Mouse (Mus musculus) limb, embryonic 15.5 days (tissue): ENCODE data around the gene Prrg4. TPM values are rescaled to one million over a fixed set of nuclear protein-coding genes. Genes with fewer than 3 reads are reported as not detected.
"Not testable (repeated sequence)": the region's sequence is repeated elsewhere in the genome, so short reads cannot be mapped to it uniquely, and the experiment has no call there.

Experiments
- ATAC-seq: fragments of 200-750 bp; cut with Nextera tagmentation; 2 replicates; pipeline ENCODE4 v1.8.0; 2017; ENCODE audit warnings: low read depth, moderate TSS enrichment; ENCODE audit not compliant: insufficient number of reproducible peaks, low FRiP score, low TSS enrichment
- H3K27ac ChIP-seq: fragments of 300-500 bp; sonication (generic); 2 replicates; pipeline ENCODE4 v1.5.1; 2015; ENCODE audit warnings: moderate library complexity, mild to moderate bottlenecking, inconsistent platforms
- H3K27me3 ChIP-seq: fragments of 300-500 bp; sonication (generic); 2 replicates; pipeline ENCODE4 v1.6.1; 2015; ENCODE audit warnings: inconsistent platforms
- H3K36me3 ChIP-seq: fragments of 300-500 bp; sonication (generic); 2 replicates; pipeline ENCODE4 v1.6.1; 2015; ENCODE audit warnings: inconsistent platforms
- H3K4me1 ChIP-seq: fragments of 300-500 bp; sonication (generic); 2 replicates; pipeline ENCODE4 v1.6.1; 2015; ENCODE audit warnings: inconsistent platforms
- H3K4me2 ChIP-seq: fragments of 300-500 bp; sonication (generic); 2 replicates; pipeline ENCODE4 v1.6.1; 2015; ENCODE audit warnings: mild to moderate bottlenecking, inconsistent platforms
- H3K4me3 ChIP-seq: fragments of 300-500 bp; sonication (generic); 2 replicates; pipeline ENCODE4 v1.5.1; 2015; ENCODE audit warnings: mild to moderate bottlenecking, inconsistent platforms
- H3K9ac ChIP-seq: fragments of 300-500 bp; sonication (generic); 2 replicates; pipeline ENCODE4 v1.6.1; 2015; ENCODE audit warnings: inconsistent platforms
- H3K9me3 ChIP-seq: fragments of 300-500 bp; sonication (generic); 2 replicates; pipeline ENCODE4 v1.6.1; 2016; ENCODE audit warnings: inconsistent platforms
- WGBS: fragments of 180-500 bp; shearing (Covaris S2); methylation state at CpG from one replicate; pipeline ENCODE4 v1.1.7; 2015; 5-methylcytosine and 5-hydroxymethylcytosine counted together
- polyA plus RNA-seq: library from polyadenylated mRNA; unstranded; fragments of >200 nt; fragmentation: Nextera tagmentation; extraction: Ambion mirVana; gene quantifications from 2 replicates; pipeline ENCODE4 v1.2.1, GENCODE M21; 2015

Gene Prrg4
- polyA plus RNA-seq, 1 experiment from 2014 or later = 10.4 TPM

DNA sequence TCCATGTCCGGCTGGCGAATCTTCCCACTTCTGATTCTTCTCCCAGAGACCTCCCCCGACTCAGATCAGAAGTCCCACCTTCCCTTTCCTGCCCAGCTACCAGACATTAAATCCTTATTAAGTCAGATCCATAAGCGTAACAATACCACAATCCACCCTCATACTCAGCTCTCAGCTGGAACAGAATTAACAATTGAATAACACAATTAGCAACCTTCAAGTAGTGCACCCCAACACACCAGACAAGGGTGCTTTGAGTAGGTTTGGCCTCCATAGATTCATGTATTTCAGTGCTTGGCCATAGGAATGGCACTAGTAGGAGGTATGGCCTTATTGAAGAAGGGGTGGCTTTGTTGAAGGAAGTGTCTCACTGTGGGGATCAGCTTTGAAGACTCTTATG lies 23.5 kb downstream of the Prrg4 start:
- H3K4me2 ChIP-seq = no peak overlapping the region
- no peaks in the 10 kb centered on the region for H3K4me1 ChIP-seq
- no peak overlapping the region for H3K4me3 ChIP-seq
- H3K27ac ChIP-seq = no peak overlapping the region
- no peak overlapping the region for H3K9ac ChIP-seq
- WGBS = 90% methylated on average over 4 of the region's 4 CpGs
- ATAC-seq = no peak
- no peaks in the 10 kb centered on the region for H3K27me3 ChIP-seq
- no peaks in the 10 kb centered on the region for H3K36me3 ChIP-seq
- no peaks in the 10 kb centered on the region for H3K9me3 ChIP-seq

DNA sequence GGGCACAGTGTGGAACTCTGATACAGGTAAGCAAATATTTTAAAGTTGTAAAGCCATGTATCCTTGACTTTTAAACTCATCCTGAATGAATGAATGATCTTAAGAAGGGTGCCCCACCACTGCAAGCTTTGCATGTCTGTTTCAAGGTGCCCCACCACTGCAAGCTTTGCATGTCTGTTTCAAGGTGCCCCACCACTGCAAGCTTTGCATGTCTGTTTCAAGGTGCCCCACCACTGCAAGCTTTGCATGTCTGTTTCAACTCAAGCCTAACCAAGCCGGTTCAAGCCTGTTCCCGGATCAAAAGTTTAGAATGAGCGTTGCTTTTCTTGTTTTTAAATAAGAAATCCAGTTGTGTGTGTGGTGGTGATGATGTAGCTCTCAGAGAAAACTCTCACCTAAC lies 30.9 kb downstream of the Prrg4 start:
- WGBS = 89% methylated on average over 3 of the region's 3 CpGs
- H3K9me3 ChIP-seq, H3K27me3 ChIP-seq, H3K4me3 ChIP-seq, H3K27ac ChIP-seq, ATAC-seq, H3K4me2 ChIP-seq, H3K36me3 ChIP-seq, H3K9ac ChIP-seq: not testable (repeated sequence)
- peaks cover 13% of the 10 kb centered on the region; the same call in 1 of the 2 replicates for H3K4me1 ChIP-seq

DNA sequence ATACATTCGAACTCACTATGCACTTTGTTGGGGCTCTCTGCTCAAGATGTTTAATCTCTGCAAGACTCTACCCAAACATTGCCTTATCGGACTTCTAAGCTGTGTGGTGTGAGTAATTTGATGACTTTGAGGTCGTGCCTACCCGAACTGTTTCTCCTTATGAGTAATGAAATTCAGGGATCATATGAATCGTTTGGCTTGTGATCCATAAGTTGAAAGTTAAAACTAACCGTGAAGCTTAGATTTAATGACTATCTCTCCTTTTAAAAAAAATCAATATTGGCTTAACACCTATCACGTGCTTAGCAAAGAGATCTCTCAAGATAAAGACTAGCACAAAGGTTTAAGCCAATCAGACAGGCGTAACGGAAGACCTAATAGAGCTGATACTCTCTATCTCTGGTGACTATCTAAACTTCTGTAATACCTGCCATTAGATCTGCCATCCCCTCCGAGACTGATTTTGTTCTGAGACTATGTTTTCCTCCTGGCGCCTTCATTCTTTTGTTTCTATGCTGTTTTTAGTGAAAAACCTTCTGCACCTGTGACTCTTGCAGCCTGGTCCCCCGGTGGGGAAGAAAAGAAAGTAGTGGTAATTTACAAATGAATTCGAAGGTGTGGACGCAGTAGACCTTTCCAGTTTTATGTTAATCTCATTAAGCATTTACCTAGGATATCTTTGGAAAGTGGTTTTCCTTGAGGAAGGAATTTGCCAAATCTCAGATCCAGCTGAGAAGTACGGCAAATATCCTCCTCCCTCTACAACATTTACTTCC lies 31.9 kb downstream of the Prrg4 start:
- Histone ChIP-seq H3K27ac (peak overlapping the region; percentile 97), H3K36me3 (no peaks in the 10 kb centered on the region), H3K9me3 (no peaks in the 10 kb centered on the region), H3K4me1 (peaks cover 13% of the 10 kb centered on the region; the same call in 1 of the 2 replicates), H3K4me3 (peak overlapping the region; percentile 92), H3K27me3 (no peaks in the 10 kb centered on the region), H3K4me2 (peak overlapping the region; percentile 65), H3K9ac (peak overlapping the region; percentile 97)
- no peak for ATAC-seq
- 2% methylated on average over 15 of the region's 15 CpGs for WGBS

DNA sequence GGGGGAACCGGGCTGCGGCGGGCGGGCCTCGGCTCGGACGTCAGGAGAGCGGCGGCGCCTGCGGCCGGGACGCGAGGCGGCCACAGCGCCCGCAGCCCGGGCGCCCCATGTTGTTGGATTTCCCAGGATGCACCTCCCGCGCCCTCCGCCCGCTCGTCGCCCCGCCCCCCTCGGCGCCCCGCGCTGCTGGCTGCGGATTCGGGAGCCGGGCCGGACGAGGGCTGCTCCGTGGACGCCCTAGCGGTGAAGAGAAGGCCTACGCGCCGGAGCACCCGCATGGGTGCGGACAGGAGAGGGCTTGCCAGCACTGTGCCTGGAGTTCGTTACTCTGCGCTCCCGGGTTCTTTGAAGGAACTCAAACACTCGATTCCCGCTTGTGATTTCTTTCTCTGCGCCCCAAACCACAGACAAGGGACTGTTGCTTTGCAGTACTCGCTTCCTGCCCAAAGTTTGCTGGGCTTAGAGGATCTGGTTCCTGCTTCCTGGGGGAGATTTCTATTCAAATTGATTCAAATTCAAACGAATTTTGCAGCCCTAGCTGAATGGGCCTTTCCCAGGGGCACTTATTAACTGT lies 32.7 kb downstream of the Prrg4 start:
- ATAC-seq = peak; percentile 92
- H3K9me3 ChIP-seq = no peaks in the 10 kb centered on the region
- H3K36me3 ChIP-seq = no peaks in the 10 kb centered on the region
- H3K27ac ChIP-seq = peak overlapping the region; percentile 97
- peaks cover 13% of the 10 kb centered on the region; the same call in 1 of the 2 replicates for H3K4me1 ChIP-seq
- peak overlapping the region; percentile 65 for H3K4me2 ChIP-seq
- peak overlapping the region; percentile 97 for H3K9ac ChIP-seq
- peak overlapping the region; percentile 92 for H3K4me3 ChIP-seq
- under 1% methylated on average over 36 of the region's 51 CpGs for WGBS
- no peaks in the 10 kb centered on the region for H3K27me3 ChIP-seq

DNA sequence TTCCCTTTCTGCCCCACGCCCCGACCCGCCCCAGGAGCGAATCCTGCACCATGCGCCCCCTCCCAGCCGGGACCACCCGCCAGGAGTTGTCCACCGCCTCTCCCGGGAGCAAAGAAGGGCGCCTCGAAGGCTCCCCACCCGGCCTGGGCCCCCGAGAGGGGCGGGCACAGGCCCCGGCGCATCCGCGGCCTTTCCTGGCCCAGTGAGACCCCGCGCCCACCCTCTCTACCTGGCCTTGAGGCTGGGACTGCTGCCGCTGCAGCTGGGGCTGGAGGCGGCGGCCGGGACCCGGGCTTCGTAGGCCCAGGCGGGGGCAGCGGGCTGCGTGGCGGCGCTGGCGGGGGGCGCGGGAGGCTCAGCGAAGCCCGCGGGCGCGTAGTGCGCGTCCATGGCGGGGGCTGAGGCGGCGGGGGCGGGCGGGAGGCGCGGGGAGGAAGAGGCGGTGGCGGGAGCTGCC lies 33.3 kb downstream of the Prrg4 start, which contains the start of gene Qser1:
TSS of gene Qser1 (minus strand) at position 390 of the 457 bp plus-strand sequence.
- WGBS = under 1% methylated on average over 31 of the region's 50 CpGs
- Histone ChIP-seq H3K27me3 (no peaks in the 10 kb centered on the region), H3K4me2 (peak within 1 kb of the TSS; percentile 65), H3K27ac (peak within 1 kb of the TSS; percentile 97), H3K36me3 (no peaks in the 10 kb centered on the region), H3K4me3 (peak within 1 kb of the TSS; percentile 92), H3K9ac (peak within 1 kb of the TSS; percentile 97), H3K9me3 (no peaks in the 10 kb centered on the region), H3K4me1 (peaks cover 13% of the 10 kb centered on the region; the same call in 1 of the 2 replicates)
- ATAC-seq = no peak

DNA sequence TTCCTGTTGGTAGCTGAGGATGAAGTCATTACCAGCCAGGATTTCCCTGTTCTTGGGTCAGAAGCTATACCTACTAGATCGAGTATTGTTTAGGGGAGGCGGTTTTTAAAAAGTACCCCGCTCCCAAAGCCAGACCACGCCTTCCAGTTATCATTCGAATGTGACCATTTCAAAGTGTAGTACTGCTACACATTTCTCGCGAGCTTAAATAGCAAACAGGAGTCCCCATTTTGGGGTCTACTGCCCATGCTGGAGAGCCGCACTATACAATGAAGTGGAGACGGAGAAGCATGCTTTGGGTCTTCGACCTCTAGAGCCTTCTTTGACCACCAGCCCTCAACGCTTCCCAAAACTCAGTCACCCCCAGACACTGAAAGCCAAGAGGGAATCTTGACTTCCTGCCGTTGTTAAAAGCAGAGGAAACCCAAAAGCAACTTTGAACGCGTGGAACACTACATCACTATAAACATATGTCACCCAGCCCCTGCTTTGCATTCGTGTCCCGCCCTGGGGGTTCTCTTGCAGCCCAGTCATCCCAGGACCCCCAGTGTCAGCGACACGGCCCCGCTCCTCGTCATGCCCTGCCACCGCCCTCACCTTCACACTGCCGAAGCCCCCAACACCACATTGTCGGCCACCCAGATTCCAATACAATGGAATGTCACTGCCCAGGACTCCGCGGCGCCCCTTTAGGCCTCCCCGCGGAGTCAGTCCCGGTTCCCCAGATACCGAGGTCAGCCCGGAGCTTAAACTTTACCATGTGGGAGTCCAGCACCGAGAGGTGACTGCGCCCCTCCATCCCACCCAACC lies 33.9 kb downstream of the Prrg4 start:
- H3K4me2 ChIP-seq = peak overlapping the region; percentile 65
- peak overlapping the region; percentile 97 for H3K9ac ChIP-seq
- peaks cover 13% of the 10 kb centered on the region; the same call in 1 of the 2 replicates for H3K4me1 ChIP-seq
- peak overlapping the region; percentile 92 for H3K4me3 ChIP-seq
- H3K27me3 ChIP-seq = no peaks in the 10 kb centered on the region
- under 1% methylated on average over 33 of the region's 33 CpGs for WGBS
- H3K27ac ChIP-seq = peak overlapping the region; percentile 97
- ATAC-seq = 0 out of 2 replicates have a peak, but pooled peaks have one; percentile 12
- no peaks in the 10 kb centered on the region for H3K9me3 ChIP-seq
- H3K36me3 ChIP-seq = no peaks in the 10 kb centered on the region

DNA sequence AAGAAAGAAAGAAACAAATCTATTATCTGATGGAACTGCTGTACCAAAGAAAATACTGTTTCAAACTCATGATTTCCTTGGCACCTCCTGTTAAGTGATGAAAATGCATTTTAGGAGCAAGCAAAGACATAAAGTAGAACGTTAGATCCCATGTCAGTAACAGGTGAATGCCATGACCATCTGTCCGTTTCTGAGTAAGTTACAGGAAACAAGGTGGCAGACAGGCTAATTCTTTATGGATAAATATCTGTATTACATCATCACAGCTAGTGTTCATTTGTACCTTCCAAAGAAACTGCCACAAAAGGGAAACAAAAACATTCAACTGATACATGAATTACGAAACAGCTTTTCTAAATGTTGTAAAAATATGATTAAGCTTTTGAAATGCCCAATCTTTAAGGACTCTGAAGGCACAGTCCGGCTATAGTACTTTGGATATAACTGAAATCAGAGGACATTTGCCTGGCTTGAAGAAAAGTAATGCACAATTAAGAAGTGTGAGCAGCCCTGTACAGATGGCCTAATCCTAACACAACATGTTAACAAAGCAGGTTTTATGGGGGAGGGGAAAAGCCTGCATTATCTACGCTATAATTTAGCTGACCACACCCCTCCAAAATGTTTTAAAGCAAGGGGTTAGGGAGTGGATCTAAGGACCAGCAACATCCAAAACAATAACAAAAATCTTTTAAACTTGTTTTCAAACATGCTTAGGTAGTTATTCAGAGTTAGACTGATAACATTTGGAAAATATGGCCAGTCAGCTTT lies 35.3 kb downstream of the Prrg4 start:
- H3K9me3 ChIP-seq = no peaks in the 10 kb centered on the region
- ATAC-seq = no peak
- H3K27ac ChIP-seq = no peak overlapping the region
- H3K9ac ChIP-seq = no peak overlapping the region
- H3K4me2 ChIP-seq = no peak overlapping the region
- H3K4me3 ChIP-seq = no peak overlapping the region
- 48% methylated on average over 5 of the region's 5 CpGs for WGBS
- no peaks in the 10 kb centered on the region for H3K27me3 ChIP-seq
- H3K36me3 ChIP-seq = no peaks in the 10 kb centered on the region
- H3K4me1 ChIP-seq = peaks cover 13% of the 10 kb centered on the region; the same call in 1 of the 2 replicates

DNA sequence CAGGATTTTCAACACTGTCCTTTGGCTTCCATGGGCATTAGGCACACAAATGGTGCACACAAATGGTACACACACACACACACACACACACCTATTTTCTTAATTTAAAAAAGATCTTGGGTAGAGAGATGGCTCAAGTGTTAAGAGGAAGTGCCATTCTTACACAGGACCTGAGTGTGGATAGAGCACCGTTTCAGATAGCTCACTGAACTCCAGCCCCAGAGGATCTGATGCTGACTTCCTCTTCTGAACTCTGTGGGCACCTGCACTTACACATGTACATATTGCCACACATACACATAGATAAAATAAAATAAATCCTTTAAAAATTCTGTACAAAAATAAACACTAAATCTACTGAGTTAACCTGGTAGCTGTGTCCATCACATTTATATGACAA lies 44.2 kb downstream of the Prrg4 start:
- Histone ChIP-seq H3K36me3 (no peaks in the 10 kb centered on the region), H3K9me3 (no peaks in the 10 kb centered on the region), H3K4me2 (no peak overlapping the region), H3K27ac (no peak overlapping the region), H3K27me3 (no peaks in the 10 kb centered on the region), H3K4me3 (no peak overlapping the region), H3K4me1 (no peaks in the 10 kb centered on the region), H3K9ac (no peak overlapping the region)
- no peak for ATAC-seq
- 64% methylated on average over 1 of the region's 1 CpGs for WGBS

Other genes starting within 250 kb of the Prrg4 start
- 33.7 and 35.3 TPM in 2 replicates for gene Tcp11l1, start 137.7 kb downstream of the Prrg4 start, polyA plus RNA-seq
- gene Pin1rt1, start 133.5 kb downstream of the Prrg4 start, polyA plus RNA-seq = 0.20 TPM in 1 of 2 replicates, not detected in the other
- gene Depdc7, start 107.0 kb downstream of the Prrg4 start, polyA plus RNA-seq = 8.3 and 8.7 TPM in 2 replicates
- gene Qser1, start 33.1 kb downstream of the Prrg4 start, polyA plus RNA-seq = 8.5 and 9.9 TPM in 2 replicates
- gene Ccdc73, start 17.9 kb upstream of the Prrg4 start, polyA plus RNA-seq = 4.3 and 5.7 TPM in 2 replicates
- 227 and 238 TPM in 2 replicates for gene Eif3m, start 167.2 kb upstream of the Prrg4 start, polyA plus RNA-seq
- not detected in 2 replicates for gene Gm11060, start 242.1 kb upstream of the Prrg4 start, polyA plus RNA-seq